Mouse (Mus musculus) megakaryocyte, embryonic 14.5 days (primary cell): ENCODE data around the gene B4galt7.

ENCODE experiments used
- FLI1 ChIP-seq: IDR thresholded peaks from 2 replicates; pipeline ENCODE4 v1.6.1; 2012; ENCODE audit warnings: low read length, inconsistent platforms, mixed read lengths
- GATA1 ChIP-seq: IDR thresholded peaks from 3 replicates; pipeline ENCODE4 v1.6.1; 2012; ENCODE audit warnings: mixed read lengths, low read length, inconsistent platforms, borderline replicate concordance

GRCm38 (mm10) chr13:55619328-55619727, 19.6 kb downstream of the B4galt7 start:
- TF ChIP-seq GATA1, result no peak
- TF ChIP-seq FLI1, result no peak
